Mouse (Mus musculus) spleen, embryonic (tissue): ENCODE results near the gene Stambpl1.

Source experiments
- CTCF ChIA-PET: fragments of 350-600 bp; sonication (Branson Sonifier 250); formaldehyde crosslinking; loops from one replicate; lab custom pipeline; 2022; lab: Charles Lee

Stambpl1 gene

DNA sequence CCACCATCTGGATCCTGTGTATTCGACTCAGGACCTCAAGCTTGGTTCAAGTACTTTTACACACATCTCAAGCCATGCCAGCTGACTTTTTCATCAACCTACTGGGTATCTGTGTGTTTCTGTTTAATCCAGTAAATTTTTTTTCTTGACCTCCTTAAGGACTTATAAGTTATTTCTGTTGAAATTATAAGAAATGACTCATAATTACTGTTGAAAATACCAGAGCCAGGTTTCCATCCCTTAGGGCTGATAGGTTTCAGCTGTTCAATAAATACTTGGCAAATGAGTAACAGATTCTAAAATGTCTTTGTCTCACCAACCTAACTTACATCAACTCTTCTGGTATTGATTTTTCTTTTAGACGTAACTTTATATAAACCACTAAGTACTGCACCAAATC is 3.0 kb downstream of the Stambpl1 start:
- CTCF ChIA-PET = interaction anchor here (1.6 kb wide), 1 partner anchor 24 kb away, joined by 7 read pairs; no protein-coding TSS in a partner anchor

DNA sequence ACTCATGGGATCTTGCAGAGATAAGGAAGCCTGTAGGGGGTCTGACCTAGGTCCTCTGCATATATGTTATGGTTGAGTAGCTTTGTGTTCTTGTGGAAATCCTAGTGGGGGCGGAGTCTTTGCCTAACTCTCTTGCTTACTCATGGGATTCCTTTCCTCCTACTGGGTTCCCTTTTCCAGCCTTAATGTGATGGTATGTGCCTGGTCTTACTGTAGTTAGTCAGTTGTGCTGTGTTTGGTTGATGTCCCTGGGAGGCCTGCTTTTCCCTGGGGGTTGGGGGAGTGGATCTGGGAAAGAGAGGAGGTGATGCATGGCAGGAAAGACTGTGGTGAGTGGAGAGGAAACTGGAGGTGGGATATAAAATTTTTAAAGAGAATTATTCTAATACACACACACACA is 6.0 kb downstream of the Stambpl1 start:
- CTCF ChIA-PET = interaction anchor here (0.6 kb wide), 1 partner anchor 32 kb away, joined by 3 read pairs; the partner anchor contains the start of gene Ankrd22

DNA sequence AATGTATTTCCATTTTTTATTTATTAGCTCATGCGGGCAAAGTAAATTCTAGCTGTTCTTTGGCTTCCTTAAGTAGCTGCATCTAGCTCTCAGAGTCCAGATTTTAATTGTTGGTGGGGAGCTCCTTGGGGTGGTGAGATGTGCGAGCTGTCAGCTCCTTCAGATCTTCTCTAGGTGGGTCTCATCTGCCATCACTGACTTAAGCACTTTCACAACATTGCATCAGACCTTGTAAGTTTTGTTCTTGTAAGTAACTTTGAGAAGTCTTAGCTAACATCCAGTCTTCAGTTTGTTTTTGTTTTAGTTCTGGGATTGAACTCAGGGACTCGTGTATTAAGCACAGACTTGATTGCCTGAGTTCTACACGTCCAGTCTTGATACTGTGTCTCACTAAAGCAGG is 6.9 kb downstream of the Stambpl1 start:
- CTCF ChIA-PET = no interaction called here

DNA sequence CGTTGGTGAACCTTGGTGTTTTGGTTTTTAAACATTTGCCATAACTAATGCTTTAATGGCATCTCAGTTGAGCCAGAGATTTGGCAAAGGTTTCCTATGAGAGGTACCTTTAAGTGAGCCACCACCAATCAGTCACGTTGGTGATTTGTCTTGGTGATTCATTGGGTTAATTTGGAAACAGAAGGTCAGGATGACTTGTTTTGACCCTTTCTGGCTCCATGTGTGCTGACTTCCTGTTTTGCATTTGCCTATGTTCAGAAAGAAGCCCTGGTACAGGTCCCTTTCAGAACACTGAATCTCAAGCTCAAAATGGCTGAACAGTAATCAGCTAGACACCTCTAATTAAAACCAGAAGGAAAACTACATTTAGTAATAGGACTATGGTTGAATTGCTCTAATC is 7.5 kb downstream of the Stambpl1 start:
- CTCF ChIA-PET = no interaction called here

DNA sequence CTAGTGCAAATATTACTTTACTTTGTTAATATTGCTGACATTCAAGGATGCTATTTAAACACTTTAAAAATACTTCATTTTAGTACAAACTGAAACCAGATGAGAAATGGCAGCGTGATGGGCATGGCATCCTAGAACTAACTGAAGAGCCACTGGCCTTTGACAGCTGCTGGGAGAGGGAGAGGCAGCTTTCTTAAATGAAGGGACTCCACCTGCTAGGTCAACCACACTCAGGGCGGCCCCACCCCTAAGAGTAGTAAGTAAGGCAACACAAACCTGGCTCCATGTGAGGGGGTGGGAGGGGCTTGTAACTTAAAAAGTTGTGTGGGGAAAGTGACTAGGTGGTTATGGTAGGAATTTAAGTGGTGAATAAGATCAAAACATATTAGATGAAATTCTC is 10.6 kb downstream of the Stambpl1 start:
- CTCF ChIA-PET = no interaction called here

DNA sequence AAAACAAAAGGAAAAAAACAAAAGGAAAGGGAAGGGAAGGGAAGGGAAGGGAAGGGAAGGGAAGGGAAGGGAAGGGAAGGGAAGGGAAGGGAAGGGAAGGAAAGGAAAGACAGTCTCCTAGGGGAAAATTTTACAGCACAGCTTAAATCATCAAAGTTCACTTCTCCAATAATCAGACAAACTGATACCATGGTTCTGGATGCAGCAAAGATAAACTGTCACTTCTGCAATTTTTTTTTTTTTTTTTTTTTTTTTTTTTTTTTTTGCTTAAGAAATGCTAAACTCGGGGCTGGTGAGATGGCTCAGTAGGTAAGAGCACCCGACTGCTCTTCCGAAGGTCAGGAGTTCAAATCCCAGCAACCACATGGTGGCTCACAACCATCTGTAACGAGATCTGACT is 14.1 kb downstream of the Stambpl1 start:
- CTCF ChIA-PET = interaction anchor here (0.6 to 0.7 kb wide), 2 partner anchors 17 to 1548 kb away, joined by 3 to 16 read pairs; no protein-coding TSS in a partner anchor

DNA sequence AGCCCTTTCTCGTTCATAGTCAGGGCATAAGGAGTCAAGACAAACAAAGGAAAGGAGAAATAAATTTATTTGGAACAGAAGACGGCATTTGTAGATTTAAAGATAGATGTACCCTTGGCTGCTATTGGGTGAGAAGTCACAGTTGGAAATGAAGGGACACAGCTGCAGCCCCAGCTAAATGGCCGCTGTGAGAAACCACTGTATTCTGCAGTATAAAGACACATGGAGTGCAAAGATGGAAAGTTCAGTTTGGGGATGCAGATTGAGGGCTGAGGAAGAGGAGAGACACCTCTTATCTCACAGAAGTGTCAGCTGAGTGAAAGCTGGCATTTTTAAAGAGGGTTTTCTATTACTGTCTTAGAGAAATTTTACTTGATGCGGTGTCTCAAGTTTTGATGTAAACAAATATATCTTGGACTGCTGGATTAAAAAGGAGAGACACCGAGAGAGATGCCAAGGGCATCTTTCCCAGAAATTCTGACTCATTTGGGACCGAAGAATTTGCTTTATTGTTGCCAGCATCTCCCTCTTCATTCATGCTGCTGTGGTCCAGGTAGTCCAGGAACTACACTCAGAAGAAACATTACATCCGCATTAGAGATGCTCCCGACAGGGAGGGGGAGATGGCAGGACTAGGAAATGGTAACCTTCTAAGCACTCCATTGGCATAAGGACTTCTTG is 14.9 kb downstream of the Stambpl1 start:
- CTCF ChIA-PET = interaction anchor here (0.7 kb wide), 1 partner anchor 1137 kb away, joined by 3 read pairs; no protein-coding TSS in a partner anchor

DNA sequence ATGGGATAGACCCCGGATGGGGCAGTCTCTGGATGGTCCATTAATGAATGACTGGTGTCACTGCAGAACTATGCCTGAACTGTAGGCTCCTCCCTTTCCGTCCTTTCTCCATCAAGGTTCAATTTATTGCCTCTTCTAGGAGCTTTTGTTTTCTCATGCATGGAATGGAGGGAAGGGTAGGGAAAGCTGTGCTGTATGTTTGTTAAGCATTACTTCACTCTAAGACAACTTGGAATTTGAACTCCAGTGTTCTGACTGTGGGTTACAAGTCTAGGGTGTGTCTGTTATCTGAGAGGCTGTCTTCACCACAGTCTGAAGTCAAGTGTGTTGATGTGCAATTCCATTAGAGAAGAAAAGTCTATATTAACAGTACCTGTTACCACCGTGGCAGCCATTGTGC is 17.0 kb downstream of the Stambpl1 start:
- CTCF ChIA-PET = no interaction called here

DNA sequence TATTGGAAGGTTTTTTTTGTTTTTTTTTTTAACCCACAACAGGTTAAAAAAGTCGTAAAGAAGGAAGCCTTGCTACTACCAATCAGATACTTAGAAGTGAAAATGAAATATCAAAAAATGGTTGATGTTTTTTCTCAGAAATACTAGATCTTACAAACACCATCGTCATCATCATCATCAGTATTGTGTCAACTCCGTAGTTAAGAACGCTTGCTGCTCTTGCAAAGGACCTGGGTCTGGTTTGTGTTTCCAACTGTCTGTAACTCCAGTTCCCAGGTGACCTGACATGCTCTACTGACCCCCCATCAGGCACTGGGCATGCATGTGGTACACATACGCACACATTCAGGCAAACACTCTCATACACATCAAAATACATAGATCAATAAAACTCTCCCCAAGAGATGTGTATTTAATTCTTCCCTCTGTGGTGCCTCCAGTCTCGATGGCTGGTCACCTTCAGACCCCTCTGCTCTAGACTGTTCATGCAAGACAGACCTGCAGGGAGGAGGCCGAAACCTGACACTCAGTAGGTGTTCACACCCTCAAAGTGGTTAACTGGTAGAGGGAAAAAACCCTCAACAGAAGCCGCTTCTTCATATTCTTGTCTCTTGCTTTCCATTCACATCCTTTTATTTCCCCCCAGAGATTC is 18.0 kb downstream of the Stambpl1 start:
- CTCF ChIA-PET = interaction anchor here (0.9 kb wide), 1 partner anchor 47 kb away, joined by 3 read pairs; no protein-coding TSS in a partner anchor

DNA sequence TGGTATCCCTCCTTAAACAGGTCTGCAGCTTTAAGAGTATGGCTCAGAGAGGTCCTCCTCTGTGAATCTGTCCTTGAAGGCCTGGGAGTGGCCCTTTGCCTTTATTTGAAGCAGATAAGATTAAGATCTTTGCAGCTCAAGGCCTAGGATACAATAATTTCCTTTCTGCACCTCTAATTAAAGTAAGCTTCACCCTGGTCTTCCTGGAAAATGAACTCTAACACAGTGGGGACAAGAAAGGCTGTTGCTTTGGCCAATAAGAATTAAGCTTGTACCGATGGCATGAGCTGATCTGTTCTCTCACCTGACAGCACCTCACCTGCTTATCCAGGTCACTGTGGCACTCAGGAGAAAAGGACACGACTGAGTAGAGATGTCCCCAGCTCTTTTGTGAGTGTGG is 18.8 kb downstream of the Stambpl1 start:
- CTCF ChIA-PET = interaction anchor here (0.7 to 0.9 kb wide), 2 partner anchors 25 to 48 kb away, joined by 3 to 6 read pairs; no protein-coding TSS in a partner anchor

DNA sequence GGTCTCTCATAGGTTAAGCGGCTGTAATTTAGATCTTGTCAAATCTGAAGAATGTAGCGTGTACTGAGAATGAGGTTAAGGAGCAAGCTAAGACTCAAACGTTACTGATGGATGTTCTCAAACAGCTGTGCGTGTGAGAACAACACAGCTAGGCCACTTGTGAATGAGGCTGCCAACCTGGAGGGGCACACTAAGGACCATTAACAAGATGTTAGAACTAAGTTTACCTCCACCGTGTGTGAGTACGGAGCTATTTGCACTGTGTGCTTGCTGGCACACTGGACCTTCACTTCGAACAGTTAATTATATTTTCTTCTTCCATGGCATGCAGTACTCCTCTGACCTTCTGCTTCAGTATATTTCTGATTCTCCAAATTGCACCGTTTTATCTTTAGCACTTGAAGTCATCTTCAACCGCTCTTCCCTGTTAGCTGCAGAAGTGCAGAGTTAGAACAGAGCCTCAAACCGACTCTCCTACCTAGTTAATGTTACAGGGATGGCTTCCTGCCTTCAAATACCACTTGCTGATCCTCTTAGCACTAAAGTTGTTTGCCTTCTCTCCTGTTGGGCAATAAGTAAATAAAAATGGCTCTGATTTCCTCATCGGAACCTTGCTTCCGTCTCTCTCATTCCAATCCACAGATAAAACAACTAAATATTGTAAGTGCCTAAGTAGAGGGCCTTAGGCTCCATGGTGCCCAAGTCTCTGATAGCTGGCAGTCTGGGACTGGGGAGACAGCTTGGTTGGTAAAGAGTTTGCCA is 20.6 kb downstream of the Stambpl1 start:
- CTCF ChIA-PET = interaction anchor here (0.5 kb wide), 1 partner anchor 166 kb away, joined by 5 read pairs; no protein-coding TSS in a partner anchor

DNA sequence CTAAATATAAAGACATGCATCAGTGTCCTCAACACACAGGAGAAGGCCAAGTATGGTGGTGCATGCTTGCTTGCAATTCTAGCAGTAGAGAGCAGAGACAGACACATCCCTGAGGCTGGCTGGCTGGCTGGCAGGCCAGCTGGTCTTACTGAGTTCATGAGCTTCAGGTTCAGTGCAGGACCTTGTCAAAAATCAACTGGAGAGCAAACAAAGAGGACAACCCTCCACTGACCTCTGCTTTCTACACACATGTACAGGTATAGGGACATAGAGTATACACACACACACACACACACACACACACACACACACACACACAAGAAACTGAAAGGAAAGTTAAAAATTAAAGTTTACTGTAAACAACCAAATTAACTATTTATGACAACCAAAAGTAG is 21.2 kb downstream of the Stambpl1 start:
- CTCF ChIA-PET = interaction anchor here (0.6 to 0.7 kb wide), 2 partner anchors 22 to 25 kb away, joined by 4 to 13 read pairs; no protein-coding TSS in a partner anchor

DNA sequence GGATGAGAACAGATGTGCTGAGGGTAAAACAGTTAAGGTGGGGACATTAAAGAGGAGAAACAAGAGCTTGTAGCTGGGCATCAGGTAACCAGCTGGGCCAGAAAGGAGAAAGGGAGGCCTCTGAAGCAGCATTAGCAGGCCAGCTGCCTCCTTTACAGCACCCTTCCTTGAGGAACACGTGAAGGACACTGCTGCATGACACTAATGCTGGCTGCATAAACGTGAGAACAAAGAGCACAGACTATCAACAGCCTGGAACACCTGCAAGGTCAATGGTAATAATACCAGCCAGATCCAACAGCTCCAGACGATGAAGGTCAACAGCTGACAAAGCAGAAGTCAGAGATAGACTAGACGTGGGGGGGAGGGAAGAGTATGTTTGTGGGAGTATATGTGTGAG is 22.1 kb downstream of the Stambpl1 start:
- CTCF ChIA-PET = interaction anchor here (0.6 kb wide), 1 partner anchor 26 kb away, joined by 4 read pairs; no protein-coding TSS in a partner anchor

DNA sequence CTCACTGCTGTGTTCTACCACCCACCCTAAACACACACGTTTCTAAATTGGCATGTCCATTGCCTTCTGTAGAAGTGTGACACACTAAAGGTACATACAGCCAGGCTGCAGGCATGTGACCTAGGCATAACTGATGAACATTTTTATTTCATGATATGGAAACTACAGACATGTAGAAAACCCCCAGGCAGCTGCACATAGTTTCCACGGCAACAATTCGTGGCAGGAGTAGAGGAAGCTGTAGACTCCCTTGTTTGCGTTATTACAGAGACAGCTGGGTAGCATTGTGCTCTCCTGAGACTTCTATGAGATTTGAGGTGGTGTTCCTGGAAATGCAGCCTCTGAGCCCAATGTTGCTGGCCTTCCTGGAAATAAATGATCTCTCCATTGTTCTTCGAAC is 24.9 kb downstream of the Stambpl1 start:
- CTCF ChIA-PET = no interaction called here

DNA sequence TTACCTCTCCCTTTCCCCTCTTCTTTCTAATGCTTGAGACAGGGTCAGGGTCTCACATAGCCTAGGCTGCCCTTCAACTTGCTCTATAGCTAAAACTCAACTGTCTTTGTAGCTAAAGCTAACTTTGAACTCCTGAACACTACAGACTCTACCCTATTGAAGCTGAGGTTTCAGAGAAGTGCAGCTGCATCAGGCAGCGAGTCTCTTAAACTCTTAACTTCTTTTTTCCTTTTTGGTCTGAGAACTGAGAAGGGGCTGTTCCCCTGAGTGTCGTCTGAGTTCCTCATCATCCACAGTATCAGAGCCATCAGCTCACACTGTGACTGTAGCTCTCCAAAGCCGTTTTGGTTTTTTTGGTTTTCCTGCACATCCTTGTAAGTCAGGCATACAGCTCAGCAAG is 25.7 kb downstream of the Stambpl1 start:
- CTCF ChIA-PET = interaction anchor here (1.1 to 1.6 kb wide), 2 partner anchors 23 to 67 kb away, joined by 3 to 7 read pairs; no protein-coding TSS in a partner anchor

DNA sequence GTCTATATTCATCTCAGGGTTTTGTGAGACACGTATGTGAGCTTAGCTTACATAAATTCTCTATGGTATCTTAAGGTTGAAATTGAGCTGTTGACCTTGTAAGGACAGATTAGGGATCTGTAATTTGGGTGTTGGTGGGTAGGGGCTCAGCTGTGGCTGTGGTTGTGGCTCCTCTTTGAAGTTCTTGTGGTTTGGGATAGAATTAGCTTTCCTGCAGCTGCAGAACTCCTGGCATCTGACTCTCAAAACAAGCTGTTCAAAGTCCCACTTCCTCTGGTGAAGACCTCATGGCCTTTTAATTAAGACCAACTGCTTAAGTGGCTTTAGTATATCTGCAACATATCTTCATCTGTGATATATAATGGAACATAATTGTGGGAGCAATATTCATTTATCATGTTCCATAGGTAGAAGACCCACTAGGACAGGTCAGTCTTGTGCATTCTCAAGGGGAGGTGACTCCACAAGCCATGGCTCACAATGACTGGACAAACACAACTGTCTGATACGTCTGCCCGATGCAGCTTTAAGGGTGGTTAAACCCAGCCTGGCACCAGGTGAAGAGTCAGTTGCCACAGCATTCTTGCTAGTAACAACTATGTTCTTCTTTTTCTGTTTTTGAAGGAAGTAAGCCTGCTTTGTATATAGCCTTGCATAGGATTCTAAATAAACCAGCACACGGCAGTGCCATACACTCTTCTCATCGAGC is 27.4 kb downstream of the Stambpl1 start:
- CTCF ChIA-PET = interaction anchor here (0.7 to 1.6 kb wide), 2 partner anchors 25 to 68 kb away, joined by 3 to 7 read pairs; no protein-coding TSS in a partner anchor

DNA sequence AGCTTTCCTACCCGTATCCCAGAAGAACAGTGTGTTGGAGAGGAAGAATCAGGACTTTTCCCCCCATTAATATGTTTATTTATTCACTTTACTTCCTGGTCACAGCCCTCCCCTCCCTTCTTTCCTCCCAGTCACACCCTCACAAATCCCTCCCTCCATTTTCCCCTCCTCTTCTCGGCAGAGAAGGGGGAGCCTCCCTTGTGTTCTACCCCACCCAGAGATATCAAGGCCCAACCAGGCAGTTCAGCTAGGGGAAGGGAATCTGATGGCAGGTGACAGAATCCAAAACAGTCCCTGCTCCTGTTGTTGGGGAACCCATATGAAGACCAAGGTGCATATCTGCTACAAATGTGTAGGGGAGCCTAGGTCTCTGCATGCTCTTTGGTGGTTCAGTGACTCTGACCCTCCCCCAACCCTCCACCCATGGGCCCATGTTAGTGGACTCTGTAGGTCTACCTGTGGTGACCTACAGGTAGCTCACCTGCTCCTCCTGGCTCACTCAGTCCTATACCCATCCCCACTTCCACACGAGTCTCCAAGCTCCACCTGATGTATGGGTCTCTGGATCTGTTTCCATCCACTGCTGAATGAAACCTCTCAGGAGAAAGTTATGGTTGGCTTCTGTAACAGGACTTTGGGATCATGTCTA is 28.8 kb downstream of the Stambpl1 start:
- CTCF ChIA-PET = no interaction called here

DNA sequence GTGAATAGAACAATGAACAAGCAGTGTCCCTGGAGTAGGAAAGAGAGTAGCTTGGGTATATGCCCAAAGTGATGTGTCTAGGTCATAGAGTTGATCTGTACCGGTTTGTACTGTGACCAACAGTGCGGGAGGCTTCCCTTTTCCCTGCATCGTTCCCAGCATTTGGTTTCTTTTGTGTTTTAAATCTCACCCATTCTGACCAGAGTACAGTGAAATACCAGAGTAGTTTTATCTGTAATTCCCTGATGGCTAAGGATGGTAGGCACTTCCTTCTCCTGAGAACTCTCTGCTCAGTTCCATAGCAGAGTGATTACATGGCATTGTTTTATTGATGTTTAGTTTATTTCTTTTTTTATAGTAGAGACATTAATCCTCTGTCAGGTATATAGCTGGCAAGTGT is 30.8 kb downstream of the Stambpl1 start:
- CTCF ChIA-PET = interaction anchor here (0.8 to 0.9 kb wide), 2 partner anchors 17 to 21 kb away, joined by 3 to 4 read pairs; no protein-coding TSS in a partner anchor

DNA sequence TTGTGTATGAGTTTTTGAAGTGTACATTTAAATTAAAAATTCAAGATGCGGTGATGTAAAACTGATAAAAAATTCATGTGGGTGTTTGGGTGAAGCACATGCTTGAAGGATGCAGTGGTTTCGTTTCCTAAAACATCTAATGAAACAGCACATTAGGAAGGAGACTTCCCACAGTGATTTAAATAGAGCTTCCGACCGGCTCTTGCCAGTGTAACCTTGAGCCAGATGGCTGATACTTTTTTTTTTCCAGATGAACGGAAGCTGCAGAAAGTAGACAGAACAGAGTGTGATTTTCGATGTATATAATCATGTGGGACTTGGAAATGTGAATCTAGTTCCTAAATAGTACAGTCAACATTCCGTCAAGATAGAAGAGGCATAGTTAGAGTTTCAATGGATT is 39.6 kb downstream of the Stambpl1 start:
- CTCF ChIA-PET = interaction anchor here (0.6 to 0.7 kb wide), 2 partner anchors 79 to 405 kb away, joined by 3 to 4 read pairs; no protein-coding TSS in a partner anchor

DNA sequence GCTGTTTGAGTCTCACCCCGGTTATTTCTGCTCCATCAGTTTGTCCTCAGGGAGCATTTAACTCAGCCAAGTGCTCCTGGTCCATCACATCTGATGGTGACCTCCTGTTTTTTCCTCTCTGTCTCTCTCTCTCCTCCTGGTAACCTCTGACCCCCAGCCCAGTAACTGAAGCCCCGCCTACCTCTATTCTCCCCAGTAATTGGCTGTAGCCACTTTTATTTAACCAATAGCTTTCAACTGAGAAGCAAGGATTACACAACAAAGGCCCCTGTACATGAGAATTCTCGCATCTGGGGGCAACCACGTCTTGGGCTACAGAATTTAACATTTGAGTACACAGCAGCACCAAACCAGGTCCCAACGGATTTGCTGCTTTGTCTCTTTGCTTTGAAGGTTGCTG is 40.3 kb downstream of the Stambpl1 start:
- CTCF ChIA-PET = no interaction called here
